Mouse (Mus musculus) MEL (cell line): Measurements from ENCODE around the gene 1700016K19Rik.

ENCODE experiments used
- CTCF ChIP-seq, 3 experiments: IDR thresholded peaks in 2 of 3; conservative IDR thresholded peaks in 1 of 3; 2 replicates each; pipeline ENCODE4 v1.5.1; 2011 to 2012; ENCODE audit warnings: low read length in 3 of 3, low read depth in 2 of 3, mild to moderate bottlenecking in 2 of 3, improper control_type of control experiment in 1 of 3, inconsistent platforms in 1 of 3, mixed read lengths in 1 of 3, moderate library complexity in 1 of 3; ENCODE audit not compliant: control insufficient read depth in 1 of 3, insufficient read depth in 1 of 3, poor library complexity in 1 of 3, severe bottlenecking in 1 of 3
- MAFK ChIP-seq: IDR thresholded peaks from 2 replicates; pipeline ENCODE4 v1.6.1; 2011; ENCODE audit warnings: low read depth, mild to moderate bottlenecking, low read length, improper control_type of control experiment, borderline replicate concordance
- MAZ ChIP-seq: IDR thresholded peaks from 2 replicates; pipeline ENCODE4 v1.6.1; 2012; ENCODE audit warnings: low read depth, mild to moderate bottlenecking, inconsistent platforms, low read length, improper control_type of control experiment

- TF ChIP-seq CTCF (IDR thresholded peaks at IDR 0.05 in 2 of 3, conservative IDR thresholded peaks at IDR 0.05 in 1 of 3; ENCODE audit: control insufficient read depth in 1 of 3, insufficient read depth in 1 of 3, low read depth in 2 of 3, low read length in 3 of 3, poor library complexity in 1 of 3, severe bottlenecking in 1 of 3) (no peak), MAZ (no peak), MAFK (no peak)
Observed at GRCm38 (mm10) chr11:76000701-76001100, 989 bp downstream of the 1700016K19Rik start.
